Mouse (Mus musculus): ENCODE measurements at regions not wholly inside any gene's neighbourhood (a gene's known extent, or its start where the extent isn't known, plus 50 kb on each side); places are given as distances from the start of the nearest gene placed in this dataset.

DNA sequence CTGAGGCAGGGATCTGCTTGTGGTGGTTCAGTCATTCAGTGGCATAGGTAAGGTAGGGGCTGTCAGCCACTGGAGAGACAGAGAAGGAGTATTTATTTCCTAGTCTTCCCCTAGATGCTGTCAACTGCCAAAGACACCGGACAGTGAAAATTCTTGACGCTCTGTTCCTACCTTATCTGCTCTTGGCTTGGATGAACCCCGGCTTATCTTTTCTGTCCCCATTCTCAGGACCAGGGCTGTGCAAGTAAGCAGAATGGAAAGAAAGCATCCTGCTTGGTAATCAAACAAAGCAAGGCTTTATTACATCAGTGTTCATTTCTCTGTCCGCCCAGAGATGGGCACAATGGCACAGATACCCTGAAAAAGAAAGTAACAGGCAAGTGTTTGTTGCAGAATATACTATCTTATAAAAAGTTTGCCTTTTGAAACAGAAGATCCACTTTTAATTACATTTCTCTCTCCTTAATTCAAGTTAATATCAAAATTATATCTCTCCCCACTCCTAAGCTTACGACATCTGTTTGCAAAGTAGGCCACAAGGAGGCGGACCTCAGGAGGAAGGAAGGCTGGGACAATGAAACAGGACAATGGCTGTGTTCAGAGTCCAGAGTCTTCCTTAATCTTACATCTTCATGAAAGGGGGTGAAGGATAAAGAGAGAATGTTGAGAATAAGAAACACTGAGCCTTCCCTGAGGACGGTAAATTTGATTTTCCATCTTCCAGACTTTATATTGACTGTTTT lies 316.8 kb upstream of the Ubash3b start:
- ATAC-seq: no peak

DNA sequence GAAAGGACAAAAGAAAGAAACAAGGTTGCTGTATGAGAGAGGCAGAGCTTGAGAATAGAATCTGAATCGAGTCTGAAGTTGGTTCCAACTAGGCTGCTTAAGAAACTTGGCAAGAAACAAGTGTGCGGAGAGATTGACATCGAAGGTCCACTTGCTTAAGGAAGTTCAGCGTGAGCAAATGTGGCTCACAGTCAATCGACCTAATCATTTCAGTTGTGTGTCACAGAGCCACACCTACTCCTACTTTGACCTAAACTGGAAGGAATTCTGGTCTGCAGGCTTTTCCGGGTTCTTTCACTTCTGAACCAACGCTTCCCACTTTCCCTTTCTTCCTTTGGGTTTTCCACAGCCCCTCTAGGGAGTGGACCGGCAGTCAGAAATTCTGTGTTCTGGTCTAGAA lies 313.8 kb upstream of the Ubash3b start:
- ATAC-seq: no peak

DNA sequence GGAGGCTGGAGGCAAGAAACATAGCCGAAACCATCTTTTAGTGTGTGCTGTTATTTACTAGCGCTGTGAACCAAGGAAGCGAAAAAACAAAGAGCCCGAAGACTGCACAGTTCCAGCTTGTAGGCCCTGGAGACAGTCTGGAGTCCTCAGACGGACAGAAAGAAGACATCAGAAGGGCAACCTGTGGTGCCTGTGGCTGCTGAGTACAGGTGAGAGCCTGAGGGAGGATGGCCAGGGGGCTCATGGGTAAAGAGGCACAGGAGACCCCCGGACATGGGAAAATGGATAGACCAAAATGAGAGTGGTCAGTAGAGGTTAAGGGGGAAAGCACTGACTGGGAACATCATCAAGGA lies 313.4 kb upstream of the Ubash3b start:
- ATAC-seq: no peak

DNA sequence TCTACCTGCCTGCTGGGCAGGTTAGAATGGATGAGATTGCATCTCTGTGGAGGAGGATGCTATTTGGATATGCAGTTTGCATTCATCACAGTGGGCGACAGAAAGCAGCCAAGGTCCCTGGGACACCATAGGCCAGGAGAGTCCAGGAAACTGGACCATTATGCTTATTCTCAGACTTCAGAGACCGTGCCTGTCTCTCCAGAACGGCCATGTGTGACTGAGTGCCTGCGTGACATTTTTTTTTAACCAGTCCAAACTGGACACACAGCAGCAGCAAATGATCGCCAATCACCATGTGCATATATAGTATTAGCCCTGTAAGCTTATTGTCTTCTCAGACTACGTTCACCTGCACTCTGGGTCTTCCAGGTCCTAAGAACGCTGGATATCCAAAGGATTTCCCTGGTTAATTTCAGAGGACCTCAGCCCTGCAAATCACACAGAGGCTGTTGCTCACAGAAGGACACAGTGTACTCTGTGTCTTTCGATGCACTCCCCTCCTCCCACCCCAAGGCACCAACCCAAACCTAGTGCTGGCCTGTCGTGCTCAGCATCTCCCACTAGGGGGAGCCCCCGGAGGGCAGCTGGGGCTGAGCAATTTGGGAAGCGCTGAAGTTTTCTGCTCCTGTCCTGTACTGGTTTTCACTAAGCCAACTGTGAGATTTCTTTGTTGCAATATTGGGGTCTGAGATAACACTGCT lies 312.9 kb upstream of the Ubash3b start:
- ATAC-seq: no peak

DNA sequence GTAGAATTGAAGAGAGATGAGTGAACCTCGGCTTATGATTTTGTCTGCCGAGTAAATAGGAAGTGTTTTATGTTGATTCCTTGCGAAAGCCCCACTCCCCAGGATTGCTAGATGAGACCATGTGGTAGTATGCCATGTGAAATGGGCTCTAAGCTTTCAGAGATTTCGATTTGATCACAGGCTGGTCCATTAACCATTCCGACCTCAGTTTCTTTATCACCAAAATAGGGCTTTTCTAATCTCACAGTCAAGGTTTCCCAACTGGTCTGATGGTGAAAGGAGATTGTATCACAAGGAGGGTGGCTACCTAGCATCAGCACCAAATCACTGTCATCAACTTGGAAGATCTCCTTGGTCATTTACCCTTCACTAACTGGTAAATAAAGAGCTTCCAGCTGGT lies 312.0 kb upstream of the Ubash3b start:
- no peak for ATAC-seq

DNA sequence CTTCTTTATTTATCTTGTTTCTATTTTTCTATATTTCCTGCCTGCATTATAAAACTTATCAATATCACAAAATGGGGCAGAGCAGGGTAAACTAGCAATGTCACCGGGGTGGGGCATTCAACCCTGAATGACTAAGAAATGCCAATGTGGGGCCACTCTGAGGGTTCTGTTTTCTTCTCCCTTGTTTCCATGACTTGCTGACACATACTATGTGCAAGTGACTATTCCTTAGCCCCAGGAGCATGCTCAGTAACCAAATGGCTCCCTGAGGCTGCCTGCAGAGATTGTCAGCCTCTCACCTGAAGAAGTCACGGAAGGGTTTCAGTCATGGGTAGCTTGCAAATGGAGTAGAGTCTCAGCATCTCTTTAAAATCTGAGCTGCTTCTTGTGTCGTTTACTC lies 309.8 kb upstream of the Ubash3b start:
- no peak for ATAC-seq

DNA sequence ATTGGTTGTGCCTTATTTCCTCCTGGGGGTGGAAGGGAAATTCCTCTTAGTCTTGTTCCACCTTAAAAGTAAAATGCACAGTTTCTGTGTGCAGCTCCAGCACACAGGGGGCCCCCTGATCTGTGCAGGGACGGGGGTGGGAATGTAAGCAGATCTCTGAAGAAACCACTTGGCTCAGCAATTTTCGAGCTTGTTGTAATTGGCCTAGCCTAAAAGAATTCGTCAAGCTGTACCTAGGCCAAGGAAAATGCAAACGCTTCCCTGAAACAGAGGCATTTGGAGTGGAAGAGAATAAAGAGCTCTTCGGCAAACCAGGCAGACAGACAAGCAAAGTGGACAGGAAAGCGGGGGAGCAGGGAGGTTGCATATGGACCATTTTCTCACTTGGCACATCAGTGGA lies 308.5 kb upstream of the Ubash3b start:
- no peak for ATAC-seq

DNA sequence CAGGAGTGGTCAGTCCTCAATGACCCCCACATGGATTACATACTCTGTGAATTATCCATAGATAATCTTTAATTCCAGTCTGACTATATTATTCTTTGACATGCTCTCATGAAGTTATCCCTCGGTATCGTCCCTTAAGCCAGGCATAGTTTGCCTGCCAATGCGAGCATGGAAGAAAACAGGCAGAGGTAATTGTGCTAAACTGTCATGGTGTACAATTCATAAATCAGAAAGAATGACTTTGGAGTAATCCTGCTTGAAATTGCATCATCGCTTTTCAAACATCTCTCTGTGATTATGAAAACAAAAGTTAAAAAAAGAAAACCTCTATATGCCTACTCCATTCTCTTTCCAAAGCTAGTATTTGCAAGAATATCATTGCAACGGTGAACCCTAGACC lies 307.9 kb upstream of the Ubash3b start:
- no peak for ATAC-seq

DNA sequence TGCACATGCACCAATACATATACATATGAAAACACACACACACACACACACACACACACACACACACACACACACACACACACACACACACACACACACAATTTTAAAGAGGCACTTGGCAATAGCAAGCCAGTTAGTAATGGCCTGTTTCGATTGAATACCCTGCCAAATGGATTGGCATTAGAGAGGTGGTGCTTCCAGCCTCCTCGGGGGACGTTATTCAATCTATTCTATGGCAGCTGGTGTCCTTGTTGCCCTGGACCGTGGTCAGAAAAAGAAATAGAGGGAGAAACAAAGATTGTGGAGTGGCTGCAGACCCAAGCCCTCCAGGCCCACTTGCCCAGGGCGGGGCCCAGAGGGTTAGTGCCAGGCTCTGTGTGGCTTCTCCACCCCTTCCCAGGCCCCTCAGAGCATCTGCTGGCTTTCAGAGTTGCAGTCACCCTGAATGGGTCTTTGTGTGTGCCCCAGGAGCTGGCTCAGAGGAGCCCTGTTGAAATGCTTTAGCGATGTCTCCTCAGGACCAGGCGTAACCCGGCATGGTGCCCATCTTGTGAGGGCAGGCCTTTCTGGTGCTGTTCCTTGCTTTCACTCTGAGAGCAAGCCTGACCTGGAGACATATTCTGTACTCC lies 302.7 kb upstream of the Ubash3b start:
- no peak for ATAC-seq

DNA sequence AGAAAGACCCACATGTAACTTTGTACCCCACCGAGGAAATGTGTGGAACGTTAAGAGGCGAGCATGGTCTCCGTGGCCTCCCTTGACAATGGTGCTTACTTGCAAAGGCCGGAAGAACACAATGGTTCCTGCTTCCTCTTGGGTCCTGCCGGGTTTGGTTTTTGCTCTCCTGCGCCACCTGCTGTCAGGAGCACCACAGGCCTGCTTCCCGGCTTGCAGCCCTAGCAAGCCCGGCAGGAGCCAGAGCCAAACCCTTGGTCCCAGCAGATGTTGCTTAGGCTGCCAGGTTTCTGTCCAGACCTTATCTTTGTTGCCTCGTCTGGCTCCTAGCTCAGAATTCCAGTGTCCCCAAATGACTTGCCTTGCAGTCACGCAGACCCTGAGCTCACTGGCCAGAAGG lies 300.2 kb upstream of the Ubash3b start:
- no peak for ATAC-seq

DNA sequence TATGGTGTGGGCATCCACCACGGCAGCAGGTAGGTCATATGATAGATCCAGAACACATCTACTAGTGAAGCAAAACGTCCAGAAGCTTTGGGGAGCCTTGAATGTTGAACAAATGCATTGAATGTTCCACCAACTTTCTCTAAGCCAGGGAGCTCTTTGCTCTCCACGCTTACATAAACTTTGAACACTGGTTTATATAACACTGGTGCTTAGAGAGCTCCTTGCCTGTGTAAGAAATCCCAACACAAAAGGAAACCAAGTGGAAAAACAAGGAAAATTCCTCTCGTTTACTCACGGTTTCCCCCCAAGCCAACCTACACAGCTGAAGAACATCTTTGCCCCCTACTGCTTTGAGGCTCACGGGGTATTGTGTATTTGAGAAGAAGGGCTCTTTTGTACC lies 299.2 kb upstream of the Ubash3b start:
- ATAC-seq: no peak

DNA sequence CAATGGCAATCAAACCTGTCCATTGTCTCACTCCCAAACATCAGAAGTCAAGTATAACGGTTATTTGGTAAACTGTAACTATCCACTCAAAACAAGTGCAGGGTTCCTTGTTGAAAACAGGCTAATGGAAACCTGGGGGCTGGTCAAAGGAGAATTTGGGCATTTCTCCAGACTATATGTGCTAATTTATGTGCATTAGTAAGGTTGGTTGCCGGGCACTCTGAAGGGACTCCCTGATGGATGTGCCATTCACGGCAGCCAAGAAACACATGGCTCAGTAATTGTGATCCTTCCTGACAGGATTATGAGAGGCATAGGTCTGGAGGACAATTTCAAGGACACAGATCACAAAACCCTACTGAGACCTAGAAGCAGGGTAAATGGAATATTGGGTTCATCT lies 295.5 kb upstream of the Ubash3b start:
- no peak for ATAC-seq

DNA sequence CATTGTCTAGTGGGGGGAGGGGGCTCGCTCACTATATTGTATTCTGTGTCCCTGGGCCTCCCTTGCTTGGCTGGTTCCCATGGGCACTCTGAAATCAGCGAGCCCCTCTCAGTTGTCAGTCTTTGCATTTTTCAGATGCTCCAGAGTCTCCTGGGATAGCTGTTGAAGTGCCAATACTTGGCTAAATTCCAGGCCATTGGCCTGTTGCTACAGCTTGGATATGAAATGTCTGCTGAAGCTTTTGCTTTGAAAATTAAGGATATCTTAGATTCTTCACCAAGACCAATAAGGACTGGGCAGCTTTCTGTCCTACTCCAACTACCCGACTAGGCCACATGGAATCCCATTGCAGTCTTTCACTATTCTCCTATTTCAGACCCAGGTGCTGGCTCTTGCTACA lies 290.2 kb upstream of the Ubash3b start:
- no peak for ATAC-seq

DNA sequence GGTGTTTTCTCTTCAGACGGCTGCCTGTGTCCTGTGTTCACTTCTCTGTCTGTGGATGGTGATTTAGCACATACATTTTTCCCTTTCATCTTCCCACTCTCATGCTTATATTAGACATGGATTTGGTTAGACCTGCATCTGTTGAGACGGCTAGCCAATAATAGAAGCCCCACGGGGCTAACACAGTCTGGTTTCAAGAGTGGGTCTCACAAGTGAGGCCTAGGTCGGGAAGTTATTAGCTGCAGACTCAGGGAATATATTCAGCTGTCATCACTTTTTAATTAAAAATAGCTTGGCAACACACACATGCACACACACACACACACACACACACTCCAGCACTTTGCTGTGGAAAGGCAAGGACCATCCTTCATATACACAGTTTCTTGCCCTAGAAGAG lies 287.7 kb upstream of the Ubash3b start:
- no peak for ATAC-seq

DNA sequence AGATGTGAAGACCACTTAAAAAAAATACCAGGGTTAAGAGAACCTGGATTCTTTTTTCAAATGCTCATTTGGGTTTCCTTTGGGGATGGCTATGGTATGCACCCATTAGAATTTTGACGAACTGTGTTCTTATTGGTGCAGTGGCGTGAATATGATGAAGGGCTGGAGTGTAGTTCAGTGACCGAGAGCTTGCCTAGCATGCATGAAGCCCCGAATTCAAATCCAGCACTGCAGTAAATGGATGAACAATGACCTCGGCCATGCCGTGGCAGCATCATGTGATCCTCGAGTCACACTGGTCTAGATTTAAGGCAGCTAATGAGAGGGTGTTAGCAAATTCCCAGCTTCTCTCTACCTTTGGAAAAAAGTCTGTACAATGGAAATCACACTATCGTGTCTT lies 286.4 kb upstream of the Ubash3b start:
- no peak for ATAC-seq

DNA sequence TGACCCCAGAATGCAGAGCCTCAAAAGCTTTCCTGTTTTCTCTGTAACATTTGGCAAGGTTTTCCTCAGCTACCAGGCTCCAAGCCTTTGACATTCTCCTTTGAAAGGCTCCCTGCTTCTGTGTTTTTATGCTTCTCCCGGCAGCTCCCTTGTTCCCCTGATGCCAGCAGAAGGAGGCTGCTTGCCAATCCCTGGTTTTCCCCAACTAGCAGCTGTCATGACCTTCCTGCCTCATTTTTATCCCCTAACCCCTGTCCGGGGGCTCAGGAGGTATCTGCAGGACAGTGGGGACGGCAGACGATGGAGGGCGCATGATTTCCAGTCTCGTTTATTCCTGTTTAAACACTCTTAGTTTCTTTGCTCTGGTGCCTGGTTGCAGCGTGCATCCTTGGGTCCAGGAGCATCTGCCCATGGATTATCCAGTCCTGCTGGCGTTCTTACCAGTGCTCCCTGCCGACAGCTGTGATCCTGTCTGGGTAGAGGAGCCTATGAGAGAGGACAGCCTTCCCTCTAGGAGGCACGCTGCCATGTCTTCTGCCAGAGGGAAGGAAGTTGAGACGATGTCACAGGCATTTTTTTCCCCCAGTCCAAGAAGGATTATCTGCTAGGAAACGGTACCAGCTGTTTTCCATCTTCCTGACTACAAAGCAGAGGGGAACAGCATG lies 285.8 kb upstream of the Ubash3b start:
- no peak for ATAC-seq

DNA sequence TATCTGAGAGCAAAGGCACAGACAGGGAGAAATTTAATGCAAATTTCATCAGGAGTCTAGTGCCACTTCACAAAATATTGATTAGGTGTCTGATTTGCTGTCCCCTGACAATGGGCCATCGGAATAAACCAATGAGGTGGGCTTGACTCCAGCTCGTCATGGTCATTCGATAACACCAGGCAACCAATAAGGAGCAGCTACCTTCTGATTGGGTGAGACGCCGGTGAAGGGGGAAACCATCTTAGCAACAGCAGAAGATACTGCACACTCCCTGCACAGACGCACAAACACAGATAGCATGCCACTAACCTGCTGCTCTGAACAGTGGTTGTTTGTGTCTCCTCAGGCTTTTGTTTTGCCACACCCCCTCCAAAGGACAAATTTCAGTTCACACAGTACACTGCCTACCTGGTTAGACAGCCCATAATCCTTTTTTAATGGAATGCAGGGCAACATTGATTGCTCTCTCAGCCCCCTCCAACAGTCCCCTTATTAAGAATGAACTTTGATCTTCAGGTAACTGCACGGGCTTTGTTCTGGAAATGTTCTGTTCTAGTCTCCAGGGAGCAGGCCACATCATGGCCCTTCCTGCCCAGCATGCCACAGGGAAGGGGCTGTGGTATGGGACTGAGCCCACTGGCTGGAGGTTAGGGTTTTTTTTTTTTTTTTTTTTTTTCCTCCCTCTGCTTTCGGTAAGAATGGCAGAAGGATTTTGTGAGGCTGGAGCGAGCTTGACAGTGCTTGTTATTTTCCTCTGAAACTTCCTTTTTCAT lies 285.1 kb upstream of the Ubash3b start:
- no peak for ATAC-seq

DNA sequence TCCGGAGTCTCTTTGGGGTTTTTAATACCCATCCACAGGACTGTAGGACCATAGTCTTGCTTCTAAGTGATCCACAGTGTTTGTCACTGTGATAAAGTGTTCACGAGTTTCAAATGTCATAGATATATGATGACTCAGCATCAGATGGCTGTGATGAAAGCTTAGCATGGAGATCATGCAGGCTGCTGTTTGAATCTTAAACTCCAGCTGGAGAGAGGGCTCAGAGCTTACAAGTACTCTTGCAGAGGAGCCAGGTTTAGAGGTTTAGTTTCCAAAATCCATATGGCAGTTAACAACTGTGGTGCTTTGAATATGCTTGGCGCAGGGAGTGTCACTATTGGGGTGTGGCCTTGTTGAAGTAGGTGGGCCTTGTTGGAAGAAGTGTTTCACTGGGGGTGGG lies 280.9 kb upstream of the Ubash3b start:
- ATAC-seq: no peak

DNA sequence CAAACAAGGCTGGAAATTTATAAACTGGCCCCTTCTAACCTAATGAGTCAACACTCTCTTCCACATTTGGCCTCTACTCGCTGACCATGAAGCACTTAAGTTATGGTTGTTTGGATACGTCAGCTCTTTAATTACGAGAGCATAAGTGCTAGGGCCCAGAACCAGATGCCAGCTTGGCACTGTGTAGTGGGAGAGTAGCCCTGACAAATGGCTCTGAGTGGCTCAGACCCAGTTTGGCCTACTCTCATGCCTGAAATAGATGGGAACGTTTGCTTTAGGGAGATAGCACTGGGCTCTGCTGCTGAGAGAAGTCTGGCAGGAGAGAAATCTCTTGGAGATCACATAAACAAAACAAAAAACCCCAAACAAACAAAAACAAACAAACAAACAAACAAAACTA lies 278.5 kb upstream of the Ubash3b start:
- ATAC-seq: no peak

DNA sequence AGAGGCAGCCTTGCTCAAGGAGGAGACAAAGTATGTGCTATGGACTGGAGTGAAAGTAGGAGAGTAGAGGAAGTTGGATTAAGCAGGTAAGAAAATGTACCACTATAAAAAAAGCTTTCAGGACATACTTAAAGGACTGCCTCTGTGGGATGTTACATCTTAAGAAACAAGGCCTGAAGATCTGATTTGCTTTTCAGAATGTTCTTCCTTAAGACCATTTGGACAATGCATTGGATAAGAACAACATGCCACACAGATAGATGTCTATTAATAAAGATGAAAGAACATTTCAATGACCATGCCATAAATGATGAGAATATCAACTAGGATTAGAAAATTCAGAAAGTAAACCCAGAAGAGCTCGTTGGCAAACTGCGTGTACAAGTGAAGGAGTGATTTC lies 276.6 kb upstream of the Ubash3b start:
- no peak for ATAC-seq

DNA sequence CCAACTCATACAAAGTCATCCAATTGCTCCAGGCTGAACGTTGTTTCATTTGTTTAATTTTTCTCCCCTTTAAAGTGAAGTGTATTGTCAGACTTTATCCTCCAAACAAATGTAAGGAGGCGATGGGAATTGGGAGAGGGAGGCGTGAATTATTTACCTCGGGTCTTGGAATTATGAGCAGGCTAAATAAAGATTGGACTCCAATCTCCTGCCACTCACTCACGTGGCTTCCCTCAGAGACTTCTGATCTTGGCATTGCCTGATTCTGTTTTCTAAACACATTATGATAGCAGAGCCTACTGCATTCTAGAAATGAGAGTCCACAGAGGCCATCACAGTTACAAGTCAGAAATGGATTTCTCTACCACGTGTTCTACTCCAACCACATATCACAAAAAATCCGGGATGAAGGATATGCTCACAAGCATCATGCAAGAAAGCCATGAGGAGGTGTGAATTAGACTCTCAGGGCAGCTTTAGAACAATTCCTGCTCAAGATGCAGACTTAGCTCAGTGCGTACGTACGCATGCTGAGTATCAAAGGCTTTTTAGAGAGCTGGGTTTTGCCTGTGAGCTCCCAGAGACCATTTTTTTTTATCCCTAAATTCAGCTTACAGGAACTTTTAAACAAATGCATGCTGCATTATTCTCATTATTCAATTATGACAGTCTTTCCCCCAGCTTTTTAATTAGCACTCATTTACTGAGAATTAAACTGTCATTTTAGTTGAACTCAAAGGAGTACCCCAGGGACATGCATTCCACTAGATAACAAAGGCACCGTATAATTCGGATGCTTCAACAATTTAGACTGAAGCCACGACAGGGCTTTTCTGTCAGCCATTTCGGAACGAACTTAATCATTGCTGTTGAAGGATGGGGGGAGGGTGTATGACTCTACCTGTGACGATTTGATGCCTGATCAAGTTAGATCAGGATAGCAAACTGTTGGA lies 269.2 kb upstream of the Ubash3b start:
- no peak for ATAC-seq

Data from inflammation-experienced regulatory T-cells, adult 6 months (primary cell).